Mouse (Mus musculus) cerebellum, adult 2 months (tissue): Measurements from ENCODE around the gene Eif2a. TPM values are rescaled to one million over a fixed set of nuclear protein-coding genes. Genes with fewer than 3 reads are reported as not detected.
"Not testable (repeated sequence)": the region's sequence is repeated elsewhere in the genome, so short reads cannot be mapped to it uniquely, and the experiment has no call there.

Experiments
- DNase-seq, 2 experiments: peaks; one replicate each; pipeline ENCODE4 v3.0.0; 2021
- H3K27ac ChIP-seq: fragments of 200-500 bp; 2 replicates; pipeline ENCODE4 v1.5.1; 2012; ENCODE audit warnings: low read length, control low read depth, inconsistent platforms; ENCODE audit not compliant: insufficient read depth
- H3K27me3 ChIP-seq: fragments of 200-500 bp; 2 replicates; pipeline ENCODE4 v1.6.1; 2012; ENCODE audit warnings: inconsistent platforms, mild to moderate bottlenecking, low read length, moderate library complexity; ENCODE audit not compliant: control insufficient read depth, insufficient read depth
- H3K4me1 ChIP-seq: fragments of 200-500 bp; 2 replicates; pipeline ENCODE4 v1.6.1; 2011; ENCODE audit warnings: low read length; ENCODE audit not compliant: control insufficient read depth, insufficient read depth
- H3K4me3 ChIP-seq: fragments of 200-500 bp; replicated peaks from 2 replicates; pipeline ENCODE3; 2011; ENCODE audit warnings: mild to moderate bottlenecking, low read depth, low read length, control low read depth; ENCODE audit not compliant: insufficient read depth
- CTCF ChIP-seq: fragments of 200-500 bp; IDR thresholded peaks from 2 replicates; pipeline ENCODE4 v1.5.1; 2011; ENCODE audit warnings: low read depth, mild to moderate bottlenecking, control low read depth, low read length, moderate library complexity, borderline replicate concordance; ENCODE audit not compliant: insufficient read depth
- POLR2A ChIP-seq: fragments of 200-500 bp; IDR thresholded peaks from 2 replicates; pipeline ENCODE4 v1.6.1; 2011; ENCODE audit warnings: low read length, control low read depth, borderline replicate concordance; ENCODE audit not compliant: insufficient read depth
- WGBS: fragments of 180-500 bp; shearing (Covaris S2); methylation state at CpG from one replicate; pipeline ENCODE4 v1.1.7; 2018; 5-methylcytosine and 5-hydroxymethylcytosine counted together
- polyA plus RNA-seq: library from polyadenylated mRNA; depleted of rRNA; stranded (reverse); fragments of >200 nt; gene quantifications from 2 replicates; pipeline ENCODE4 v1.2.3, GENCODE M21; 2012

Eif2a gene
- polyA plus RNA-seq, 1 experiment, result 37.0 TPM

GRCm38 (mm10) chr3:58576137-58577066 lies 50.8 kb downstream of the Eif2a start, which contains the start of gene Selenot:
Gene Selenot, plus strand, starts transcription at chr3:58576636.
- 1% methylated on average over 59 of the region's 59 CpGs for WGBS
- TF ChIP-seq POLR2A, result peak; percentile 96
- TF ChIP-seq CTCF, result no peak

GRCm38 (mm10) chr3:58577067-58577503 lies 51.5 kb downstream of the Eif2a start:
- no peak for DNase-seq
- under 1% methylated on average over 36 of the region's 36 CpGs for WGBS
- TF ChIP-seq CTCF (no peak), POLR2A (no peak)
- H3K4me1 ChIP-seq, result no peaks in the 10 kb centered on the region; the same call in 1 of the 2 replicates
- H3K27me3 ChIP-seq, result no peaks in the 10 kb centered on the region
- peak overlapping the region; percentile 56 for H3K4me3 ChIP-seq
- peak overlapping the region; percentile 67 for H3K27ac ChIP-seq

More at GRCm38 (mm10) chr3:58576137-58577066, 50.8 kb downstream of the Eif2a start, which contains the start of gene Selenot:
- DNase-seq, result peak; percentile 98 to 99
- H3K27me3 ChIP-seq, result no peaks in the 10 kb centered on the region
- peak within 1 kb of the TSS; percentile 56 for H3K4me3 ChIP-seq
- no peaks in the 10 kb centered on the region; the same call in 1 of the 2 replicates for H3K4me1 ChIP-seq
- peak within 1 kb of the TSS; percentile 67 for H3K27ac ChIP-seq

- no peak overlapping the region for H3K27ac ChIP-seq
Observed at GRCm38 (mm10) chr3:58577506-58578050, 52.0 kb downstream of the Eif2a start.

GRCm38 (mm10) chr3:58581530-58581929 lies 55.9 kb downstream of the Eif2a start:
- Histone ChIP-seq H3K4me3 (no peak overlapping the region), H3K27me3 (no peaks in the 10 kb centered on the region), H3K27ac (no peak overlapping the region), H3K4me1 (peaks cover 5% of the 10 kb centered on the region)
- 80% methylated on average over 4 of the region's 4 CpGs for WGBS
- DNase-seq, result no peak
- no peak for TF ChIP-seq CTCF
- no peak for TF ChIP-seq POLR2A

More at GRCm38 (mm10) chr3:58577506-58578050, 52.0 kb downstream of the Eif2a start:
- peak overlapping the region; percentile 56 for H3K4me3 ChIP-seq
- no peaks in the 10 kb centered on the region for H3K27me3 ChIP-seq
- WGBS, result 3% methylated on average over 8 of the region's 8 CpGs
- peaks cover 4% of the 10 kb centered on the region for H3K4me1 ChIP-seq
- DNase-seq, result no peak
- TF ChIP-seq POLR2A (no peak), CTCF (no peak)

- Histone ChIP-seq H3K4me3 (no peak overlapping the region), H3K4me1 (peaks cover 5% of the 10 kb centered on the region)
- WGBS, result 72% methylated on average over 5 of the region's 5 CpGs
Observed at GRCm38 (mm10) chr3:58582297-58582696, 56.7 kb downstream of the Eif2a start.

GRCm38 (mm10) chr3:58582788-58583426 lies 57.3 kb downstream of the Eif2a start:
- no peaks in the 10 kb centered on the region for H3K27me3 ChIP-seq
- no peak overlapping the region for H3K27ac ChIP-seq
- no peak for DNase-seq
- H3K4me1 ChIP-seq, result peaks cover 5% of the 10 kb centered on the region
- TF ChIP-seq POLR2A, result no peak
- no peak for TF ChIP-seq CTCF
- WGBS, result 67% methylated on average over 5 of the region's 5 CpGs
- no peak overlapping the region for H3K4me3 ChIP-seq

More at GRCm38 (mm10) chr3:58582297-58582696, 56.7 kb downstream of the Eif2a start:
- Histone ChIP-seq H3K27me3 (no peaks in the 10 kb centered on the region), H3K27ac (no peak overlapping the region)
- TF ChIP-seq POLR2A, result no peak
- no peak for TF ChIP-seq CTCF
- no peak for DNase-seq

- H3K4me1 ChIP-seq, H3K27ac ChIP-seq, H3K4me3 ChIP-seq, DNase-seq, H3K27me3 ChIP-seq: not testable (repeated sequence)
- 77% methylated on average over 4 of the region's 4 CpGs for WGBS
Observed at GRCm38 (mm10) chr3:58590544-58590943, 64.9 kb downstream of the Eif2a start.

- H3K4me1 ChIP-seq, H3K27me3 ChIP-seq, DNase-seq, H3K27ac ChIP-seq, H3K4me3 ChIP-seq: not testable (repeated sequence)
- WGBS, result 43% methylated on average over 7 of the region's 7 CpGs
Observed at GRCm38 (mm10) chr3:58592666-58593065, 67.0 kb downstream of the Eif2a start.
